Mouse (Mus musculus) inflammation-experienced regulatory T-cells, adult 6 months (primary cell): ENCODE measurements around the gene Kdm1b. TPM values are rescaled to one million over a fixed set of nuclear protein-coding genes. Genes with fewer than 3 reads are reported as not detected.

Source experiments
- ATAC-seq: one replicate; pipeline ENCODE4 v1.8.0; 2017
- polyA plus RNA-seq, 3 experiments: library from polyadenylated mRNA; unstranded; fragments of 100-300 nt; shearing (Covaris generic); gene quantifications; one replicate each; pipeline ENCODE4 v1.2.1; 2017

Kdm1b gene
- polyA plus RNA-seq, 3 experiments from 2014 or later = 17.5 to 20.9 (median 19.1) TPM

GRCm38 (mm10) chr13:47112056-47112455 is 68.8 kb downstream of the Kdm1b start:
- ATAC-seq = no peak

- ATAC-seq = no peak
Measured at GRCm38 (mm10) chr13:47112924-47113323, 69.6 kb downstream of the Kdm1b start.

- ATAC-seq = no peak
Measured at GRCm38 (mm10) chr13:47116000-47116399, 72.7 kb downstream of the Kdm1b start.

- no peak for ATAC-seq
Measured at GRCm38 (mm10) chr13:47121333-47121889, 78.1 kb downstream of the Kdm1b start.

- no peak for ATAC-seq
Measured at GRCm38 (mm10) chr13:47122537-47123430, 79.5 kb downstream of the Kdm1b start, which contains the start of gene Rnf144b. Gene Rnf144b (plus strand): TSS chr13:47122656.

- ATAC-seq = no peak
Measured at GRCm38 (mm10) chr13:47124449-47124848, 81.2 kb downstream of the Kdm1b start.

- no peak for ATAC-seq
Measured at GRCm38 (mm10) chr13:47124986-47125385, 81.7 kb downstream of the Kdm1b start.

GRCm38 (mm10) chr13:47125595-47125994 is 82.3 kb downstream of the Kdm1b start:
- ATAC-seq = no peak

- no peak for ATAC-seq
Measured at GRCm38 (mm10) chr13:47129090-47129489, 85.8 kb downstream of the Kdm1b start.

- peak; percentile 77 for ATAC-seq
Measured at GRCm38 (mm10) chr13:47133058-47133457, 89.8 kb downstream of the Kdm1b start.

- no peak for ATAC-seq
Measured at GRCm38 (mm10) chr13:47134836-47135235, 91.5 kb downstream of the Kdm1b start.

Other genes starting within 250 kb of the Kdm1b start
- 1 to 10 TPM; 4.1 to 9.6 (median 6.5) TPM for gene Kif13a, start 113.6 kb upstream of the Kdm1b start, polyA plus RNA-seq
- under 1 TPM in 2 of 3 experiments, not detected in 1; 0.67 to 0.74 TPM for gene Nhlrc1, start 28.6 kb upstream of the Kdm1b start, polyA plus RNA-seq
- gene Tpmt, start 1.2 kb downstream of the Kdm1b start, polyA plus RNA-seq = 1 to 10 TPM; 4.1 to 9.7 (median 8.0) TPM
- 100 to 1,000 TPM; 101 to 248 (median 120) TPM for gene Dek, start 62.7 kb downstream of the Kdm1b start, polyA plus RNA-seq
- gene Rnf144b, start 79.2 kb downstream of the Kdm1b start, polyA plus RNA-seq = under 1 TPM in 1 of 3 experiments, not detected in 2; 0.18 TPM